Mouse (Mus musculus) CH12.LX (cell line): ENCODE results near the gene Fam168b. TPM values are rescaled to one million over a fixed set of nuclear protein-coding genes. Genes with fewer than 3 reads are reported as not detected.

Source experiments
- DNase-seq: peaks from one replicate; pipeline ENCODE4 v3.0.0-alpha.2; 2013; ENCODE audit errors: extremely low read depth
- H3K27ac ChIP-seq: 2 replicates; pipeline ENCODE4 v1.5.1; 2012; ENCODE audit warnings: low read depth, mild to moderate bottlenecking, control low read depth, moderate library complexity; ENCODE audit not compliant: insufficient read depth
- H3K27me3 ChIP-seq: replicated peaks from 2 replicates; pipeline ENCODE3; 2012; ENCODE audit warnings: inconsistent platforms
- H3K36me3 ChIP-seq, 2 experiments: replicated peaks in 1 of 2; 2 replicates each; pipeline versions ENCODE3 to v1.6.1; 2012; ENCODE audit warnings: inconsistent platforms in 1 of 2, low read length in 1 of 2, mild to moderate bottlenecking in 1 of 2, mixed read lengths in 1 of 2, moderate library complexity in 1 of 2; ENCODE audit not compliant: control insufficient read depth in 1 of 2, insufficient read depth in 1 of 2
- H3K4me1 ChIP-seq, 2 experiments: 2 replicates each; pipeline ENCODE4 v1.6.1; 2012; ENCODE audit warnings: inconsistent platforms in 1 of 2, moderate library complexity in 1 of 2; ENCODE audit not compliant: insufficient read depth in 2 of 2, control insufficient read depth in 1 of 2
- H3K4me2 ChIP-seq: 2 replicates; pipeline ENCODE4 v1.6.1; 2012; ENCODE audit warnings: low read depth, mild to moderate bottlenecking, control low read depth; ENCODE audit not compliant: poor library complexity, insufficient read depth, severe bottlenecking
- H3K4me3 ChIP-seq, 3 experiments: fragments of 150-350 bp in 1 of 3; sonication (generic) in 1 of 3; replicated peaks in 1 of 3; 2 replicates each; pipeline versions ENCODE3 to v1.5.1; 2011 to 2012; ENCODE audit warnings: low read depth in 2 of 3, low read length in 2 of 3, mild to moderate bottlenecking in 2 of 3, moderate library complexity in 2 of 3, control low read depth in 1 of 3, improper control_type of control experiment in 1 of 3, inconsistent platforms in 1 of 3, mixed read lengths in 1 of 3; ENCODE audit not compliant: poor library complexity in 1 of 3
- H3K79me2 ChIP-seq: replicated peaks from 2 replicates; pipeline ENCODE4 v1.6.1; 2012; ENCODE audit warnings: mild to moderate bottlenecking, moderate library complexity; ENCODE audit not compliant: control insufficient read depth, poor library complexity, insufficient read depth, severe bottlenecking; ENCODE audit errors: extremely low read depth
- H3K9ac ChIP-seq: 2 replicates; pipeline ENCODE4 v1.6.1; 2012; ENCODE audit warnings: low read depth, mild to moderate bottlenecking, control low read depth, moderate library complexity; ENCODE audit not compliant: insufficient read depth
- H3K9me3 ChIP-seq: replicated peaks from 2 replicates; pipeline ENCODE3; 2012; ENCODE audit warnings: low read length, inconsistent platforms, mixed read lengths
- BHLHE40 ChIP-seq: IDR thresholded peaks from 2 replicates; pipeline ENCODE4 v1.6.1; 2011; ENCODE audit warnings: mild to moderate bottlenecking, low read depth, low read length, improper control_type of control experiment
- CHD1 ChIP-seq: IDR thresholded peaks from 2 replicates; pipeline ENCODE4 v1.6.1; 2012; ENCODE audit warnings: low read depth, low read length, improper control_type of control experiment, inconsistent platforms
- CHD2 ChIP-seq: IDR thresholded peaks from 2 replicates; pipeline ENCODE4 v1.6.1; 2011; ENCODE audit warnings: low read length, improper control_type of control experiment
- CTCF ChIP-seq, 2 experiments: IDR thresholded peaks in 1 of 2; conservative IDR thresholded peaks in 1 of 2; 2 replicates each; pipeline ENCODE4 v1.5.1; 2011 to 2012; ENCODE audit warnings: low read depth in 2 of 2, low read length in 2 of 2, improper control_type of control experiment in 1 of 2, inconsistent platforms in 1 of 2, mild to moderate bottlenecking in 1 of 2, moderate library complexity in 1 of 2
- E2F4 ChIP-seq: IDR thresholded peaks from 2 replicates; pipeline ENCODE4 v1.6.1; 2011; ENCODE audit warnings: low read depth, low read length, improper control_type of control experiment; ENCODE audit not compliant: insufficient replicate concordance
- ELF1 ChIP-seq: IDR thresholded peaks from 2 replicates; pipeline ENCODE4 v1.6.1; 2014; ENCODE audit warnings: low read depth, mild to moderate bottlenecking, inconsistent platforms, low read length, improper control_type of control experiment
- EP300 ChIP-seq: IDR thresholded peaks from 2 replicates; pipeline ENCODE4 v1.6.1; 2011; ENCODE audit warnings: low read length, improper control_type of control experiment
- ETS1 ChIP-seq: conservative IDR thresholded peaks from 2 replicates; pipeline ENCODE4 v1.6.1; 2012; ENCODE audit warnings: low read depth, mild to moderate bottlenecking, inconsistent platforms, low read length, improper control_type of control experiment, moderate library complexity
- GABPA ChIP-seq: IDR thresholded peaks from 2 replicates; pipeline ENCODE4 v1.6.1; 2012; ENCODE audit warnings: low read depth, low read length, improper control_type of control experiment, inconsistent platforms; ENCODE audit not compliant: insufficient replicate concordance
- HCFC1 ChIP-seq: IDR thresholded peaks from 2 replicates; pipeline ENCODE4 v1.6.1; 2012; ENCODE audit warnings: low read depth, mild to moderate bottlenecking, inconsistent platforms, low read length, improper control_type of control experiment
- JUND ChIP-seq: conservative IDR thresholded peaks from 2 replicates; pipeline ENCODE4 v1.6.1; 2011; ENCODE audit warnings: low read depth, low read length, improper control_type of control experiment
- KAT2A ChIP-seq: IDR thresholded peaks from 2 replicates; pipeline ENCODE4 v1.6.1; 2012; ENCODE audit warnings: low read length, improper control_type of control experiment, inconsistent platforms; ENCODE audit not compliant: insufficient replicate concordance
- MAFK ChIP-seq: IDR thresholded peaks from 2 replicates; pipeline ENCODE4 v1.6.1; 2011; ENCODE audit warnings: low read length, improper control_type of control experiment; ENCODE audit not compliant: insufficient replicate concordance
- MAX ChIP-seq: IDR thresholded peaks from 2 replicates; pipeline ENCODE4 v1.6.1; 2011; ENCODE audit warnings: low read length, improper control_type of control experiment
- MXI1 ChIP-seq: IDR thresholded peaks from 2 replicates; pipeline ENCODE4 v1.6.1; 2011; ENCODE audit warnings: mild to moderate bottlenecking, low read depth, low read length, improper control_type of control experiment
- NELFE ChIP-seq: IDR thresholded peaks from 2 replicates; pipeline ENCODE4 v1.6.1; 2011; ENCODE audit warnings: low read depth, low read length, improper control_type of control experiment
- RAD21 ChIP-seq: IDR thresholded peaks from 2 replicates; pipeline ENCODE4 v1.6.1; 2011; ENCODE audit warnings: low read depth, mild to moderate bottlenecking, low read length, improper control_type of control experiment, moderate library complexity
- RCOR1 ChIP-seq: conservative IDR thresholded peaks from 2 replicates; pipeline ENCODE4 v1.6.1; 2012; ENCODE audit warnings: low read depth, mild to moderate bottlenecking, inconsistent platforms, low read length, improper control_type of control experiment
- SIN3A ChIP-seq: IDR thresholded peaks from 2 replicates; pipeline ENCODE4 v1.6.1; 2012; ENCODE audit warnings: low read length, improper control_type of control experiment, inconsistent platforms
- UBTF ChIP-seq: IDR thresholded peaks from 2 replicates; pipeline ENCODE4 v1.6.1; 2012; ENCODE audit warnings: low read depth, mild to moderate bottlenecking, inconsistent platforms, low read length, improper control_type of control experiment, moderate library complexity
- ZMIZ1 ChIP-seq: IDR thresholded peaks from 2 replicates; pipeline ENCODE4 v1.6.1; 2012; ENCODE audit warnings: low read depth, mild to moderate bottlenecking, inconsistent platforms, low read length, improper control_type of control experiment
- ZNF384 ChIP-seq: IDR thresholded peaks from 2 replicates; pipeline ENCODE4 v1.6.1; 2012; ENCODE audit warnings: low read depth, low read length, improper control_type of control experiment, inconsistent platforms
- dilution Hi-C: fragments of 300-500 bp; cut with MboI; formaldehyde crosslinking; loops from 2 replicates; pipeline ENCODE4 v1.14.3; 2020; ENCODE audit warnings: low sequenced_read_pairs; ENCODE audit not compliant: extremely low pct_unique_long_range_greater_than_20kb, extremely low pct_ligation_motif_present
- in situ Hi-C: fragments of 300-500 bp; cut with MboI; formaldehyde crosslinking; loops from 3 replicates; pipeline ENCODE4 v1.14.3; 2019; ENCODE audit warnings: low sequenced_read_pairs, low pct_ligation_motif_present, low pct_unique_long_range_greater_than_20kb, mixed read lengths
- polyA plus RNA-seq: library from polyadenylated mRNA; unstranded; fragments of >175 nt; gene quantifications from 2 replicates; pipeline ENCODE4 v1.2.1, GENCODE M21; 2012; ENCODE audit warnings: low read depth; ENCODE audit not compliant: insufficient read length
- total RNA-seq, 2 experiments: library from RNA; depleted of rRNA; stranded (reverse); fragments of 300-350 nt in 1 of 2; fragments of >200 nt in 1 of 2; gene quantifications; 2 replicates each; pipeline ENCODE4 v1.2.3; 2012 to 2014

Gene Fam168b
- total and polyA plus RNA-seq, 3 experiments = 50.5 to 67.5 (median 60.9) TPM

DNA sequence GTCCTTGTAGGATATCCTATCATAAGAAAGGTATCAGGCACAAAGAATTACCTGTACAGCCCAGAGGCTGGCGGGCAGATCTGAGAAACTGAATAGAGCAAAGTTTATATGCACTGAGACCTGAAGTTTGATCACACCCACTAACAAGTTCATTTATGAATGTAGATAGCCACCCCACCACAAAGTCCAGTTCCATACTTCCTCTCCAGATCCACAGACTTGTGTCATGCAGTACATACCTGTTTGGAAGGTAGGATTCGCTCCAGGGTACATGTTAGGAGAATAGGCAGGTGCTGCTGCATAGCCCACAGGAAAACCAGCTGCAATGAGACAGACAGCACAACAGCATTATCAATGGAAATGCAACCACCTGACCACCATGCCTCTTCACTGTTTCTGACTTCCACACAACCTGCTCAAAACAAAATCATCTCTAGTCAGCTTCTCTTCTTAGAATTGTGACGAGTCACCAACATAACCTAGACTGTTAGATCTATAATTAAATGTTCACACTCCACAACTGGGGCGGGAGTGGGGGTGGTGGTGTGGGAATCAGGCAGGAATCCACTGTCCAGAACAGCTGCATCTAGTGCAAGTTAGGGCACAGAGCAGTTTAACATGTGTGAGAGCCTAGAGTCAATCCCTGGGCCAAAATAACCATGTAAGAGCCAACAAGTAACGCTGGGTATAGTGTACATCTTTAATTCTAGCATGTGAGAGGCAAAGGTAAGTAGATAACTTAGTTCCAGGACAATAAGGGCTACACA, 14.2 kb downstream of the Fam168b start:
- Histone ChIP-seq H3K27ac (no peak overlapping the region), H3K36me3 (peaks cover 37 to 84% of the 10 kb centered on the region in 2 experiments), H3K9ac (no peak overlapping the region), H3K4me3 (no peak overlapping the region), H3K9me3 (no peaks in the 10 kb centered on the region), H3K4me1 (peaks cover 11 to 79% of the 10 kb centered on the region in 2 experiments), H3K4me2 (no peak overlapping the region), H3K27me3 (no peaks in the 10 kb centered on the region), H3K79me2 (peaks cover 53% of the 10 kb centered on the region)
- TF ChIP-seq BHLHE40 (no peak), SIN3A (no peak), RCOR1 (no peak), RAD21 (no peak), ZMIZ1 (no peak), ELF1 (no peak)
- in situ Hi-C loops (no loop called here), dilution Hi-C loops (no loop called here)
- no peak for DNase-seq

DNA sequence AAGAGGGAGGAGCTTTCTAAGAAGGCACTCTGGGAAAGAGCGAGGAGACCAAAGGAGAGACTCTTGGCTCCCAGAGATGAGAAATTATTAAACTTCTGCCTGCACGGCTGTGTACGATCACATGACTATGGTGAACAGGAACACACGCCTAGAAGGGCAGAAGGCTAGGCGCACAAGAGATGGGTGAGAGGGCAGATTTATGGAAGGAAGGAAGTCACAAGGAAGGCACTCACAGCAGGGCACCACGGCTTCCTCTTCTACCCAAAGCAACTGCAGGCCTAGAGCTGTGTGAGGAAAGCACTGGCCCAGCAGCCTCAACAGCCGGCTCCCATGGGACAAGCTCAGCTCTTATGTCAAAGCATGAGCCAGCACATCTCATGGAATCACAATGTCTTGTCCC, 15.0 kb downstream of the Fam168b start:
- dilution Hi-C loops = no loop called here
- Histone ChIP-seq H3K4me1 (peaks cover 11 to 81% of the 10 kb centered on the region in 2 experiments), H3K4me3 (no peak overlapping the region), H3K27me3 (no peaks in the 10 kb centered on the region), H3K9ac (no peak overlapping the region), H3K36me3 (peaks cover 45 to 85% of the 10 kb centered on the region in 2 experiments), H3K4me2 (no peak overlapping the region), H3K79me2 (peaks cover 45% of the 10 kb centered on the region), H3K27ac (no peak overlapping the region; the same call in 1 of the 2 replicates), H3K9me3 (no peaks in the 10 kb centered on the region)
- peak; percentile 52 for DNase-seq
- TF ChIP-seq CHD1 (no peak), BHLHE40 (no peak), ELF1 (no peak), EP300 (no peak), UBTF (no peak), MAFK (no peak), ETS1 (no peak), MXI1 (no peak), CHD2 (no peak), CTCF (conservative IDR thresholded peaks at IDR 0.05 in 1 of 2, IDR thresholded peaks at IDR 0.05 in 1 of 2; ENCODE audit: low read depth in 2 of 2, low read length in 2 of 2) (no peak), ZNF384 (no peak), KAT2A (no peak), E2F4 (no peak), NELFE (no peak), GABPA (no peak), HCFC1 (no peak), ZMIZ1 (no peak), JUND (no peak), SIN3A (no peak), MAX (no peak)
- in situ Hi-C loops = no loop called here
